Mouse (Mus musculus) CH12.LX (cell line): ENCODE measurements around the gene 1700037H04Rik.

Experiments
- CHD2 ChIP-seq: IDR thresholded peaks from 2 replicates; pipeline ENCODE4 v1.6.1; 2011; ENCODE audit warnings: low read length, improper control_type of control experiment
- CTCF ChIP-seq, 2 experiments: IDR thresholded peaks in 1 of 2; conservative IDR thresholded peaks in 1 of 2; 2 replicates each; pipeline ENCODE4 v1.5.1; 2011 to 2012; ENCODE audit warnings: low read depth in 2 of 2, low read length in 2 of 2, improper control_type of control experiment in 1 of 2, inconsistent platforms in 1 of 2, mild to moderate bottlenecking in 1 of 2, moderate library complexity in 1 of 2
- ELF1 ChIP-seq: IDR thresholded peaks from 2 replicates; pipeline ENCODE4 v1.6.1; 2014; ENCODE audit warnings: low read depth, mild to moderate bottlenecking, inconsistent platforms, low read length, improper control_type of control experiment
- MAFK ChIP-seq: IDR thresholded peaks from 2 replicates; pipeline ENCODE4 v1.6.1; 2011; ENCODE audit warnings: low read length, improper control_type of control experiment; ENCODE audit not compliant: insufficient replicate concordance
- MAX ChIP-seq: IDR thresholded peaks from 2 replicates; pipeline ENCODE4 v1.6.1; 2011; ENCODE audit warnings: low read length, improper control_type of control experiment
- MXI1 ChIP-seq: IDR thresholded peaks from 2 replicates; pipeline ENCODE4 v1.6.1; 2011; ENCODE audit warnings: mild to moderate bottlenecking, low read depth, low read length, improper control_type of control experiment
- POLR2A ChIP-seq: IDR thresholded peaks from 2 replicates; pipeline ENCODE4 v1.6.1; 2011; ENCODE audit warnings: low read depth, mild to moderate bottlenecking, improper control_type of control experiment, low read length
- RAD21 ChIP-seq: IDR thresholded peaks from 2 replicates; pipeline ENCODE4 v1.6.1; 2011; ENCODE audit warnings: low read depth, mild to moderate bottlenecking, low read length, improper control_type of control experiment, moderate library complexity
- USF1 ChIP-seq: IDR thresholded peaks from 2 replicates; pipeline ENCODE4 v1.6.1; 2014; ENCODE audit warnings: low read depth, mild to moderate bottlenecking, inconsistent platforms, low read length, improper control_type of control experiment
- ZC3H11A ChIP-seq: IDR thresholded peaks from 2 replicates; pipeline ENCODE4 v1.6.1; 2012; ENCODE audit warnings: low read depth, mild to moderate bottlenecking, inconsistent platforms, low read length, improper control_type of control experiment

DNA sequence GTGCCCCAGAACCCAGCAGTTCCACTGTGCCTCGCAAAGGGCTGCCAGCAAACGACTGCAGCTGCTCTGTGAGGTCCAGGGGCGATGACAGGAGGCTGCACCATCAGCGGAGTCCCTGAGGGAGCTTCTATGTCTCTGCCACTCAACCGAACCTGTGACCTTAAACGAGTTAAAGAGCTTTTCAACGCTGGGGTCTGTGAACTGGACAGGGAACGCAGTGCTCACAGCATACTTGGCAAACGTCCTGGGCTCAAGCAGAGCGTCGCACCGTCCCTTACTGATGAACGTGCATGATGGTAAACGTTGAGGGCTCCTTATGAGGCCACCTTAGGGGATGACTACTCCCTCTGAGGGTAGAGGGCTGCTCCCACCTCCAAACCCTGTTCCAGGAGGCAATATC lies 26.5 kb upstream of the 1700037H04Rik start:
- TF ChIP-seq USF1, result no peak
- no peak for TF ChIP-seq RAD21
- TF ChIP-seq ZC3H11A, result no peak
- no peak for TF ChIP-seq POLR2A
- no peak for TF ChIP-seq MAFK
- peak; percentile 73 for TF ChIP-seq MAX
- TF ChIP-seq ELF1, result no peak
- TF ChIP-seq CHD2, result no peak
- TF ChIP-seq MXI1, result peak; percentile 50
- no peak for TF ChIP-seq CTCF (conservative IDR thresholded peaks at IDR 0.05 in 1 of 2, IDR thresholded peaks at IDR 0.05 in 1 of 2; ENCODE audit: low read depth in 2 of 2, low read length in 2 of 2)
